Comparison of ENCODE assay signal across 7 mouse cellular contexts in genomic region chr6:142756507-142757333, GRCm38 (mm10). TPM values are rescaled to one million over a fixed set of nuclear protein-coding genes. Genes with fewer than 3 reads are reported as not detected.
DNase-seq lines count a peak whose midpoint lies in the region; ATAC-seq lines count a peak whose summit lies in the region.

Gene Cmas (plus strand): TSS chr6:142756686.

- DNase-seq in adrenal gland, postnatal 14 days: peak; percentile 93
- peak; percentile 93 for DNase-seq in embryonic facial prominence, embryonic 11.5 days (ENCODE audit: low spot score)
- peak; percentile 91 for DNase-seq in kidney, adult 18-20 months
- DNase-seq in limb, embryonic 11.5 days (ENCODE audit: low spot score): peak; percentile 92
- DNase-seq in midbrain, embryonic 14.5 days: peak; percentile 96
- DNase-seq in spleen, adult 18-20 months: peak; percentile 79 to 90

- H3K9me3 ChIP-seq in embryonic facial prominence, embryonic 11.5 days (replicated peaks; ENCODE audit: control insufficient read depth, low read length): no peaks in the 10 kb centered on the region
- no peaks in the 10 kb centered on the region for H3K9me3 ChIP-seq in limb, embryonic 11.5 days (ENCODE audit: control insufficient read depth, low read length)
- no peaks in the 10 kb centered on the region for H3K9me3 ChIP-seq in midbrain, embryonic 14.5 days (ENCODE audit: control insufficient read depth, low read length)

- 1% methylated on average over 50 of the region's 68 CpGs for WGBS in embryonic facial prominence, embryonic 11.5 days
- under 1% methylated on average over 68 of the region's 68 CpGs for WGBS in limb, embryonic 11.5 days
- WGBS in midbrain, embryonic 14.5 days: 1% methylated on average over 68 of the region's 68 CpGs

- H3K4me1 ChIP-seq in embryonic facial prominence, embryonic 11.5 days (ENCODE audit: control insufficient read depth, insufficient read depth, low read length): no peaks in the 10 kb centered on the region
- H3K4me1 ChIP-seq in limb, embryonic 11.5 days (ENCODE audit: control insufficient read depth, insufficient read depth, low read length): 0 out of 2 replicates have a peak, but pooled peaks cover 2% of the 10 kb centered on the region
- H3K4me1 ChIP-seq in midbrain, embryonic 14.5 days (ENCODE audit: control insufficient read depth, insufficient read depth, low read length): peaks cover 11% of the 10 kb centered on the region

- no peaks in the 10 kb centered on the region for H3K36me3 ChIP-seq in embryonic facial prominence, embryonic 11.5 days (replicated peaks; ENCODE audit: control insufficient read depth, insufficient read depth, low read depth, low read length)
- no peaks in the 10 kb centered on the region for H3K36me3 ChIP-seq in limb, embryonic 11.5 days (ENCODE audit: control insufficient read depth, insufficient read depth, low read length)
- peaks cover 12% of the 10 kb centered on the region for H3K36me3 ChIP-seq in midbrain, embryonic 14.5 days (ENCODE audit: control insufficient read depth, insufficient read depth, low read length)

- 0 out of 2 replicates have a peak within 1 kb of the TSS, but pooled peaks have one; percentile 22 for H3K27ac ChIP-seq in embryonic facial prominence, embryonic 11.5 days (replicated peaks; ENCODE audit: low read depth, low read length)
- 0 out of 2 replicates have a peak within 1 kb of the TSS, but pooled peaks have one; percentile 59 for H3K27ac ChIP-seq in limb, embryonic 11.5 days (replicated peaks; ENCODE audit: low read depth, low read length)
- H3K27ac ChIP-seq in midbrain, embryonic 14.5 days (replicated peaks; ENCODE audit: low read depth, low read length): peak within 1 kb of the TSS; percentile 88

- H3K4me2 ChIP-seq in embryonic facial prominence, embryonic 11.5 days (ENCODE audit: low read depth, low read length): peak within 1 kb of the TSS; percentile 65
- H3K4me2 ChIP-seq in limb, embryonic 11.5 days (ENCODE audit: low read depth, severe bottlenecking): peak within 1 kb of the TSS; percentile 69
- H3K4me2 ChIP-seq in midbrain, embryonic 14.5 days (ENCODE audit: low read length): peak within 1 kb of the TSS; percentile 62

- peak; percentile 96 for ATAC-seq in embryonic facial prominence, embryonic 11.5 days (replicated peaks; ENCODE audit: insufficient number of reproducible peaks, low FRiP score, low TSS enrichment, low read depth)
- ATAC-seq in granulocyte monocyte progenitor cell, adult 5-6 weeks (replicated peaks; ENCODE audit: poor library complexity, severe bottlenecking): peak; percentile 87
- ATAC-seq in limb, embryonic 11.5 days (ENCODE audit: insufficient number of reproducible peaks, low FRiP score, low TSS enrichment, low read depth): peak; percentile 96
- peak; percentile 96 for ATAC-seq in midbrain, embryonic 14.5 days (ENCODE audit: low FRiP score, low TSS enrichment)

- H3K9ac ChIP-seq in embryonic facial prominence, embryonic 11.5 days (replicated peaks; ENCODE audit: low read length): peak within 1 kb of the TSS; percentile 91
- H3K9ac ChIP-seq in limb, embryonic 11.5 days (ENCODE audit: low read length): peak within 1 kb of the TSS; percentile 82
- peak within 1 kb of the TSS; percentile 88 for H3K9ac ChIP-seq in midbrain, embryonic 14.5 days (replicated peaks; ENCODE audit: low read length)

- H3K4me3 ChIP-seq in embryonic facial prominence, embryonic 11.5 days (ENCODE audit: low read depth, low read length): peak within 1 kb of the TSS; percentile 84
- H3K4me3 ChIP-seq in limb, embryonic 11.5 days (ENCODE audit: low read depth, low read length): peak within 1 kb of the TSS; percentile 91
- peak within 1 kb of the TSS; percentile 80 for H3K4me3 ChIP-seq in midbrain, embryonic 14.5 days (replicated peaks; ENCODE audit: low read depth, low read length)

- no peaks in the 10 kb centered on the region for H3K27me3 ChIP-seq in embryonic facial prominence, embryonic 11.5 days (ENCODE audit: control insufficient read depth, insufficient read depth, low read length)
- H3K27me3 ChIP-seq in limb, embryonic 11.5 days (ENCODE audit: control insufficient read depth, insufficient read depth, low read length): no peaks in the 10 kb centered on the region
- no peaks in the 10 kb centered on the region for H3K27me3 ChIP-seq in midbrain, embryonic 14.5 days (ENCODE audit: control insufficient read depth, insufficient read depth, low read length)

RNA-seq across cellular contexts. Expression of gene Cmas, which starts in this region (rescaled TPM):
- 31.3 and 35.6 TPM in 2 replicates for total RNA-seq in adrenal gland, postnatal 14 days (2021)
- 97.8 and 110 TPM in 2 replicates for polyA plus RNA-seq in embryonic facial prominence, embryonic 11.5 days (2014; fragmentation: Nextera tagmentation; extraction: Ambion mirVana)
- 61.7 and 65.1 TPM in 2 replicates for total RNA-seq in granulocyte monocyte progenitor cell, adult 5-6 weeks (2014; fragmentation: Nextera tagmentation)
- total RNA-seq in granulocyte monocyte progenitor cell, adult 5-6 weeks (2017): 68.3 and 87.5 TPM in 2 replicates
- polyA plus RNA-seq in limb, embryonic 11.5 days (2014; fragmentation: Nextera tagmentation; extraction: Ambion mirVana): 84.5 and 91.9 TPM in 2 replicates
- polyA plus RNA-seq in midbrain, embryonic 14.5 days (2014; fragmentation: Nextera tagmentation; extraction: Ambion mirVana): 228 and 230 TPM in 2 replicates

Comparison
In these comparisons a context has a peak if more than half of its experiments do, and no peak if none do; other contexts are left out.
1. Peak in every context shown above with its lines: DNase-seq, ATAC-seq, H3K4me3 ChIP-seq and H3K27ac ChIP-seq.
2. H3K27ac ChIP-seq: peak in every context shown above with its lines; median percentile 88 in midbrain, embryonic 14.5 days; 59 in limb, embryonic 11.5 days; 22 in embryonic facial prominence, embryonic 11.5 days.